Mouse (Mus musculus) ES-Bruce4 (cell line): ENCODE data around the gene Sh2d4b. TPM values are rescaled to one million over a fixed set of nuclear protein-coding genes. Genes with fewer than 3 reads are reported as not detected.

Source experiments
- H3K27ac ChIP-seq: 2 replicates; pipeline ENCODE4 v1.5.1; 2012; ENCODE audit warnings: low read length, inconsistent platforms; ENCODE audit not compliant: insufficient read depth
- H3K27me3 ChIP-seq: 2 replicates; pipeline ENCODE4 v1.6.1; 2012; ENCODE audit warnings: mild to moderate bottlenecking, low read length, inconsistent platforms; ENCODE audit not compliant: control insufficient read depth, poor library complexity, insufficient read depth, severe bottlenecking
- H3K36me3 ChIP-seq: 2 replicates; pipeline ENCODE4 v1.6.1; 2012; ENCODE audit warnings: inconsistent platforms, mild to moderate bottlenecking, low read length, moderate library complexity; ENCODE audit not compliant: control insufficient read depth, poor library complexity, insufficient read depth, severe bottlenecking
- H3K4me1 ChIP-seq: one replicate; pipeline ENCODE4 v1.8.1; 2011; ENCODE audit warnings: low read length; ENCODE audit not compliant: control insufficient read depth, insufficient read depth
- H3K4me3 ChIP-seq: 2 replicates; pipeline ENCODE4 v1.5.1; 2011; ENCODE audit warnings: low read depth, mild to moderate bottlenecking, low read length
- H3K9ac ChIP-seq: 2 replicates; pipeline ENCODE4 v1.6.1; 2012; ENCODE audit warnings: low read depth, mild to moderate bottlenecking, inconsistent platforms; ENCODE audit not compliant: poor library complexity, severe bottlenecking
- H3K9me3 ChIP-seq: replicated peaks from 2 replicates; pipeline ENCODE4 v1.6.1; 2012; ENCODE audit warnings: mild to moderate bottlenecking, low read length, inconsistent platforms; ENCODE audit not compliant: control insufficient read depth, poor library complexity, insufficient read depth, severe bottlenecking
- CTCF ChIP-seq: IDR thresholded peaks from one replicate; pipeline ENCODE4 v1.8.1; 2011; ENCODE audit warnings: low read depth, low read length
- EP300 ChIP-seq: IDR thresholded peaks from 2 replicates; pipeline ENCODE4 v1.6.1; 2011; ENCODE audit warnings: low read depth, low read length; ENCODE audit not compliant: insufficient read depth
- POLR2A ChIP-seq: IDR thresholded peaks from one replicate; pipeline ENCODE4 v1.8.1; 2011; ENCODE audit warnings: low read length; ENCODE audit not compliant: insufficient read depth
- polyA plus RNA-seq: library from polyadenylated mRNA; stranded (reverse); fragments of >200 nt; gene quantifications from 2 replicates; pipeline ENCODE4 v1.2.4, GENCODE M21; 2011; ENCODE audit warnings: low read depth; ENCODE audit not compliant: missing spikeins, insufficient read depth, insufficient read length

Gene Sh2d4b
- polyA plus RNA-seq, 1 experiment: 1.7 TPM

- no peak overlapping the region for H3K9ac ChIP-seq
- no peaks in the 10 kb centered on the region for H3K27me3 ChIP-seq
- H3K4me1 ChIP-seq: no peaks in the 10 kb centered on the region
- no peak overlapping the region for H3K27ac ChIP-seq
- no peak for TF ChIP-seq POLR2A
- TF ChIP-seq CTCF: no peak
- no peak for TF ChIP-seq EP300
- H3K9me3 ChIP-seq: no peaks in the 10 kb centered on the region; the same call in 1 of the 2 replicates
- H3K4me3 ChIP-seq: no peak overlapping the region
- H3K36me3 ChIP-seq: no peaks in the 10 kb centered on the region
Observed at GRCm38 (mm10) chr14:40818051-40818450, 75.0 kb downstream of the Sh2d4b start.

DNA sequence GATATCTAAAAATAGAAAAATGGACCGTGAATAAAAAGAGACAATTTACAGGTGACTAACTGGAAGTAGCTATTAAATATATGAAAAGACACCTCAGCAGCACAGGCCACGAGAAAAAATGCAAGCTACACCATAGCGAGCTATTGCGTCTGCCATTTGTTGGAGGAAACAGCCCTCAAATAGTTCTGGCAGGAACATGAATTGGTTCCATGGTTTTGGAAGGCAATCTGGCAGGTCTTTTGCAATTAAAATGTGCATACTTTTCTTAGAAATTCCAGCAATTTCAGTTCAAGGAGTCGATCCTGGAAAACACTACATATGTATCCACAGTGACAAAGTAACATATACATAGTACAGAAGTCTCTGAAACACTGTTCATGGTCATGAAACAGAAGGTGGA, 76.4 kb downstream of the Sh2d4b start:
- no peak for TF ChIP-seq CTCF
- Histone ChIP-seq H3K36me3 (no peaks in the 10 kb centered on the region), H3K9me3 (no peaks in the 10 kb centered on the region; the same call in 1 of the 2 replicates), H3K9ac (no peak overlapping the region), H3K4me3 (no peak overlapping the region), H3K27ac (no peak overlapping the region), H3K4me1 (no peaks in the 10 kb centered on the region), H3K27me3 (no peaks in the 10 kb centered on the region)

GRCm38 (mm10) chr14:40791606-40792005, 101.5 kb downstream of the Sh2d4b start:
- Histone ChIP-seq H3K4me3 (no peak overlapping the region), H3K27ac (no peak overlapping the region), H3K36me3 (no peaks in the 10 kb centered on the region), H3K4me1 (no peaks in the 10 kb centered on the region), H3K9me3 (no peaks in the 10 kb centered on the region), H3K9ac (no peak overlapping the region), H3K27me3 (no peaks in the 10 kb centered on the region)
- TF ChIP-seq EP300 (no peak), CTCF (peak; percentile 26)

GRCm38 (mm10) chr14:40789110-40789509, 104.0 kb downstream of the Sh2d4b start:
- Histone ChIP-seq H3K4me3 (no peak overlapping the region), H3K9me3 (no peaks in the 10 kb centered on the region), H3K27me3 (no peaks in the 10 kb centered on the region), H3K27ac (no peak overlapping the region), H3K9ac (no peak overlapping the region), H3K4me1 (no peaks in the 10 kb centered on the region), H3K36me3 (no peaks in the 10 kb centered on the region)
- no peak for TF ChIP-seq EP300
- TF ChIP-seq CTCF: peak; percentile 83

GRCm38 (mm10) chr14:40769097-40770090, 123.7 kb downstream of the Sh2d4b start:
- TF ChIP-seq EP300 (no peak), POLR2A (no peak), CTCF (no peak)
- no peaks in the 10 kb centered on the region for H3K36me3 ChIP-seq
- no peak overlapping the region for H3K9ac ChIP-seq

More at GRCm38 (mm10) chr14:40769097-40770090, 123.7 kb downstream of the Sh2d4b start:
- H3K27ac ChIP-seq: no peak overlapping the region
- no peak overlapping the region for H3K4me3 ChIP-seq
- H3K9me3 ChIP-seq: no peaks in the 10 kb centered on the region
- H3K4me1 ChIP-seq: no peaks in the 10 kb centered on the region
- no peaks in the 10 kb centered on the region for H3K27me3 ChIP-seq

Other genes starting within 250 kb of the Sh2d4b start
- gene Tspan14, start 73.5 kb upstream of the Sh2d4b start, polyA plus RNA-seq: 58.8 and 60.0 TPM in 2 replicates
- gene Fam213a, start 120.5 kb upstream of the Sh2d4b start, polyA plus RNA-seq: 24.8 and 27.5 TPM in 2 replicates
- gene Dydc2, start 175.9 kb upstream of the Sh2d4b start, polyA plus RNA-seq: not detected in 2 replicates
- gene Dydc1, start 179.6 kb upstream of the Sh2d4b start, polyA plus RNA-seq: not detected in 2 replicates
- gene Mat1a, start 211.8 kb upstream of the Sh2d4b start, polyA plus RNA-seq: 0.52 and 1.2 TPM in 2 replicates
- gene Sftpa1, start 238.5 kb upstream of the Sh2d4b start, polyA plus RNA-seq: not detected in 2 replicates